Mouse (Mus musculus): ENCODE measurements around the gene Cfap157. TPM values are rescaled to one million over a fixed set of nuclear protein-coding genes. Genes with fewer than 3 reads are reported as not detected.

Cfap157 gene
- total RNA-seq, 2 experiments from 2014 or later = not detected

- 0 out of 2 replicates have a peak, but pooled peaks have one; percentile 1 for ATAC-seq (replicated peaks; ENCODE audit: low FRiP score, low TSS enrichment, poor library complexity, severe bottlenecking)
Measured at GRCm38 (mm10) chr2:32756674-32757055, 27.6 kb downstream of the Cfap157 start.

DNA sequence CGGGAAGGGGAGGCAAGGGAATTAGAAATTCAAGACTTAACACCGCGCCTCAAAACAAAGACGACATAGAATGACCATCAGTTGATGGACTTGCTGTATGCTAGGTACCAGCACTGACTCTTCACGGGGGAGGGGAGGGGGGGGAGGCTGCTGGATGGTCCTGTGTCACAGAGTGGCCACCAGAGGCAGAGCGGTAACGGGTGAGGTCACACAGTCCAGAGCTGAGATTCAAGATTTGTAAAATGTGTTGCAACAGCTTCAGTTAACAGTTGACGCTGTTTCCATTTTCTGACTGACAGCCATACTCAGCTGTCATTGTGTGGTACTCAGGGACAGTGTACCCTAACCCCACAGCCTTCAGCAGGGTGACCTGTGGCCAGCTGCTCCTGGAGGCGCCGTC lies 32.0 kb downstream of the Cfap157 start:
- ATAC-seq (replicated peaks; ENCODE audit: low FRiP score, low TSS enrichment, poor library complexity, severe bottlenecking) = no peak

DNA sequence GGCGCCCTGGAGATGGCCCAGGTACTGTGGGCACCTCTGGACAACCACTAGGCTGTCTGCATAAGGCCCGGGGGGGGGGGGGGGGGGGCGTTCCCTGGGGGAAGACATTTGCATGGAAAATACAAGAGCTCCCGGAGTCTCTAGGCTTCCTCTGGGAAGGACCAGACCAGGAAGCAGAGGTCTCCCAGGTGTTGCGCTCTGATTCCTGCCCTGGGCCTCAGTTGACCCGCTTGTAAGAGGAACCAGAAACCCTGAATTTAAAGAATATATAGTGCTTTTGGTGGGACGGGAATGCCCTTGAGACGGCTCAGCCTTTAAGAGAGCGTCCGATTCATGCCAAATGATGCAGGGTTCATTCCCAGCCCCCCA lies 32.6 kb downstream of the Cfap157 start:
- no peak for ATAC-seq (replicated peaks; ENCODE audit: low FRiP score, low TSS enrichment, poor library complexity, severe bottlenecking)

- ATAC-seq (replicated peaks; ENCODE audit: low FRiP score, low TSS enrichment, poor library complexity, severe bottlenecking) = no peak
Measured at GRCm38 (mm10) chr2:32750887-32751664, 33.2 kb downstream of the Cfap157 start.

- ATAC-seq (replicated peaks; ENCODE audit: low FRiP score, low TSS enrichment, poor library complexity, severe bottlenecking) = no peak
Measured at GRCm38 (mm10) chr2:32750199-32750598, 34.0 kb downstream of the Cfap157 start.

DNA sequence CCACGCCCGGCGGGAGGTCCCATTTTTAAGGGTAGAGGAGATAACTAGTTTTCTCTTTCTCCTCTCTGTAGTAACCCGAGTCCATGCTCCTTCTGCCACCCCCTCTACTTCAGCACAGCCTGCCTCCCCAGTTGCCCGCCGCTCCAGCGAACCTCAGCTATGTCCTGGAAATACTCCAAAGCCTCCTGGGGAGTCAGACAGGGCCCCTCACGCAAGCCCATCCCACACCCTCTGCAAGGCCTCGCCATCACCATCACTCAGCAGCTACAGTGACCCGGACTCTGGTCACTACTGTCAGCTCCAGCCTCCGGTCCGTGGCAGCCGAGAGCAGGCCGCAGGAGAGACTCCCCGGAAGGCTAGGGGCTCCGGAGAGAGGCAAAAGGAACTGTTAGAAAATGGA lies 35.1 kb downstream of the Cfap157 start:
- no peak for ATAC-seq (replicated peaks; ENCODE audit: low FRiP score, low TSS enrichment, poor library complexity, severe bottlenecking)

- no peak for ATAC-seq (replicated peaks; ENCODE audit: low FRiP score, low TSS enrichment, poor library complexity, severe bottlenecking)
Measured at GRCm38 (mm10) chr2:32744272-32744982, 39.8 kb downstream of the Cfap157 start.

GRCm38 (mm10) chr2:32742173-32742531 lies 42.1 kb downstream of the Cfap157 start:
- ATAC-seq (replicated peaks; ENCODE audit: low FRiP score, low TSS enrichment, poor library complexity, severe bottlenecking) = no peak

DNA sequence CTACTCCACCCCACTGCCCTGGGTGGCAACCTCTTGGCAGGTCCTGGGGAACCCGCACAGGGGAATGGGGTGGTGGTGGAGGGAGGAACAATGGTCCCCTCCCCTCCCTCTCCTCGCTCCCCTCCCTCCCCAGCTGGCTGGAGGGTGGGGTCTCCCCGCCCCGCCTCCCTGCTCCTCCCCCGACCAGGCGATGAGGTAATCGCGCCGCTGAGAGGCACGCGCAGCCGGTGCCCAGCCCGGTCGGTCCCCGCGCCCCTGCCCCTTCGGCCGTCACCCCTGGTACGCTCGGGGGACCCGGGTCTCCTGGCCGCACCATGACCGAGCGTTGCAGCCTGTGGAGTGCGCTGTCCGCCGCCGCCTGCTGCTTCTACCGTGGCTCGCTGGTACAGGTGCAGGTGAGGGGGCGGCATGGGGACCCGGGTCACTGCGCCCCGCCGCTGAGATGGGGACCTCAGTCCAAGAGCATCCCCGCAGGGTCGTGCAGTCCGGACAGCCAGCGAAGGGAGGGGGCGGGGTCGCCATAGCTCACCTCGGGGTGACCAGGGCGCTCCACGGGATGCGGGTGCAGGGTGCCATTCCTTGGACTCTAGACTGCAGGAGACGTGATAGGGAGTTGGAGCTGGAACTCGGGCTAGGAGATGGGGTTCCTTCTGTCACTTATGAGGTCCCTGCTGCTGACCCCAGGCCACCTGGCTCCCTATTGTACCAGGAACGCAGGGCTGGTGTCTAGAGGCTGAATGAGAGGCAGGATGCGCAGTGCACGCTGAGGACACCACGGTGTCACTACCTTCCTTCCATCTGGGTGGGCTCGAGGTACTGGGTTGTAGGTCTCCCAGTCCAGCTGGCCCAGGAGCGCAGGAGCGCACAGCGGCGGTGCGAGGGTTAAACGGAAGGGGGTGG lies 42.7 kb downstream of the Cfap157 start:
- ATAC-seq (replicated peaks; ENCODE audit: low FRiP score, low TSS enrichment, poor library complexity, severe bottlenecking) = no peak

DNA sequence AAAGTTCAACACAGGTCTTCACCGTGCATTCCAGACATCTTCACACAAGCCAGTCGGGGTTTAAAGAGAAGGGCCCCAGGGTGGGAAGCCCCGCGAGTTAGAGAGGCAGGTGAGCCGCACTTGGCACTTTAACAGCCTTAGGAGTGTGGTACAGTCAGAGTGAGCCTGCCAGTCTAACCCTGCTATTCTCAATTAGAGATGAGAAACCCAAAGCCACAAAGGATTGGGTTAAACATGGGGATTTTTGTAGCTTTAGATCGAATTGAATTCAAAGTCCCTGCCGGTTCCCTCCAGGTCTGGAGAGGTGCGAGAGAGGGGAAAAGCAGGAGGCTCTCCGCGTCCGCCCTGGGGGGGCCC lies 43.3 kb downstream of the Cfap157 start, which contains the start of gene 6330409D20Rik:
Gene 6330409D20Rik (minus strand): TSS at position 101 of the 357 bp plus-strand sequence.
- no peak for ATAC-seq (replicated peaks; ENCODE audit: low FRiP score, low TSS enrichment, poor library complexity, severe bottlenecking)

DNA sequence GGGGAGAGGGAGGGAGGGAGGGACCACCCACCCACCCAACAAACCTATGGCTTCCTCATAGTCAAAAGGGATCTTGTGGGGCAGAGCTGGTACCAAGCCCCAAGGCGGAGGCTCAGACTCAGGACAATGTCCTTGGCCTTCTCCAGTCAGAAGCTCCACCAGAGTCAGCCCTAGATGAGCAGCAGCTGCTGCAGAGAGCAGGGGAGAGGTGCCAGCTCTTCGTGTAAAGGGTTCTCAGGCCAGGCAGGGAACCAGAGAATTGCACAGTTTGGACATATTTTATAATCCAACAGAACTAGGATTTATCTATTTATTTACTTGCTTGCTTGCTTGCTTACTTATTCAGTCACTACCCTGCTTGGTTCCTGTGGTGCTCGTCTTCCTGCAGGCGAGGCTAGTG lies 44.9 kb downstream of the Cfap157 start:
- ATAC-seq (replicated peaks; ENCODE audit: low FRiP score, low TSS enrichment, poor library complexity, severe bottlenecking) = no peak

GRCm38 (mm10) chr2:32737008-32737407 lies 47.2 kb downstream of the Cfap157 start:
- no peak for ATAC-seq (replicated peaks; ENCODE audit: low FRiP score, low TSS enrichment, poor library complexity, severe bottlenecking)

- no peak for ATAC-seq (replicated peaks; ENCODE audit: low FRiP score, low TSS enrichment, poor library complexity, severe bottlenecking)
Measured at GRCm38 (mm10) chr2:32736306-32736829, 47.9 kb downstream of the Cfap157 start.

GRCm38 (mm10) chr2:32734933-32735332 lies 49.3 kb downstream of the Cfap157 start:
- no peak for ATAC-seq (replicated peaks; ENCODE audit: low FRiP score, low TSS enrichment, poor library complexity, severe bottlenecking)

GRCm38 (mm10) chr2:32734480-32734879 lies 49.7 kb downstream of the Cfap157 start:
- ATAC-seq (replicated peaks; ENCODE audit: low FRiP score, low TSS enrichment, poor library complexity, severe bottlenecking) = no peak

DNA sequence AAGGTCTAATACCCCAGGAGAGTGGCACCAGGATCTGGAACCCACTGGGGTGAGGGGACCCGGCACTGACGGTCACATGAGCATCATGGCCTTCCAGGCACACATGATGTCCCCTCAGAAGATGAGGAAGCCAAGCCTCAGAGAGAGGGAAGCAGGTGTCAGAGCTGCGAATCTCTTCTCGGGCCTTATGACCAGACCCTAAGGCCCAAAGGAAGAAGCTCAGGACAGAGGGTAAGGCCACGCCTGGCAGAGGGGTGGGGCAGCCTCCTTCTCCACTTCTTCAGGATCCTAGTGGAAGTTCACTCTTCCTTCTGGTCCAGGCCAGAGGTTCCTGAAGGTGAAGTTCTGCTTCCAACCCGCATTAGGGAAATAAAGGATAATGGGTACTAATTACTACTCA lies 51.5 kb downstream of the Cfap157 start:
- ATAC-seq (replicated peaks; ENCODE audit: low FRiP score, low TSS enrichment, poor library complexity, severe bottlenecking) = no peak

GRCm38 (mm10) chr2:32731911-32732310 lies 52.3 kb downstream of the Cfap157 start:
- ATAC-seq (replicated peaks; ENCODE audit: low FRiP score, low TSS enrichment, poor library complexity, severe bottlenecking) = no peak

DNA sequence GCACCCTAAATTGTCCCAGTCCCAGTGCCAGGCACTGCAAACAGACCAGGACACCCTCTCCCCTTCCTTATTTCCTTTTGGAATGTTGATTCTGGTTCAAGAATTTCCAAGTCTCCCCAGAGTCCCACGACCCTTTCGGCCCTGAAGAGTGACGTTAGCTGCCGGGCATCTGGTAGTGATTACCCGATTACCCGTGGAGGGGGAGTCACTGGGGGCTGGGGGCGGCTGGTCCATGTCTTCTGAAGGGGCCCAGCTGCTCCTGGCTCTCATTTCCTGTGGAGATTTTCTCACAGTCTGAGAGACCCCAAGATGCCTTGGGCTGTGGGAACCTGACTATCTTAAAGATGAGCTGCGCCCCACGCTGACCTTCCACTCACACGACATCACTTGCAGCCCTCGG lies 53.4 kb downstream of the Cfap157 start:
- no peak for ATAC-seq (replicated peaks; ENCODE audit: low FRiP score, low TSS enrichment, poor library complexity, severe bottlenecking)

- no peak for ATAC-seq (replicated peaks; ENCODE audit: low FRiP score, low TSS enrichment, poor library complexity, severe bottlenecking)
Measured at GRCm38 (mm10) chr2:32729547-32729946, 54.7 kb downstream of the Cfap157 start.

DNA sequence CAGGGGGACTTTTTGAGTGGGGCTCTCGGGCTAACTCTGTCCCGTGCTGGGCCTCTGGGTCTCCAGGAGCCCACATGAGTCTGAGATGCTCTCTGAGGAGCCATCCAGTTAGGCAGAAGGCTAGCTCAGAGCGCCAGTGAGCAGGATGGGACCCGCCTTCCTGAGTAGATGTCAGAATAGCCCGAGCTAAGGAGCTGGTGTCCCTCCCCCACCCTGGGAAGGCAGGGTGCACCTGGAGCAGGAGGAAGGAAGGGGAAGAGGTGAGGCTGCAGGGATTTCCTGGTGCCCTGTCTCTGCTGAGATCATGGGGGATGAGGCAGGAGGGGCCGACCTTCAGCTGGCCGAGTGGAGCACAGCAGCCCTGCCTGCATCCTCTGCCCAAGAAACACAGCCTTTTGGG lies 55.8 kb downstream of the Cfap157 start:
- ATAC-seq (replicated peaks; ENCODE audit: low FRiP score, low TSS enrichment, poor library complexity, severe bottlenecking) = no peak
